Mouse (Mus musculus): ENCODE results near the gene Fbxo24. TPM values are rescaled to one million over a fixed set of nuclear protein-coding genes. Genes with fewer than 3 reads are reported as not detected.
A peak's percentile ranks its signal among the peaks of the same experiment; 100 is the strongest.

Gene Fbxo24
- total RNA-seq, 1 experiment, result 1.1 TPM

GRCm38 (mm10) chr5:137569031-137569430, 59.8 kb downstream of the Fbxo24 start:
- in situ Hi-C loops (cut with MboI; ENCODE audit: low sequenced_read_pairs in 2 of 2, unreplicated experiment in 2 of 2), result no loop called here
- no peak overlapping the region for H3K9ac ChIP-seq (ENCODE audit: insufficient read depth, low read depth, low read length, poor library complexity, severe bottlenecking)
- no peaks in the 10 kb centered on the region for H3K36me3 ChIP-seq (ENCODE audit: control insufficient read depth, insufficient read depth, low read length, poor library complexity, severe bottlenecking)
- H3K27ac ChIP-seq (ENCODE audit: insufficient read depth, low read depth, low read length, poor library complexity, severe bottlenecking), result no peak overlapping the region
- no peaks in the 10 kb centered on the region for H3K9me3 ChIP-seq (ENCODE audit: control insufficient read depth, insufficient read depth, low read depth, low read length)
- no peak for TF ChIP-seq CHD2 (IDR thresholded peaks at IDR 0.05; ENCODE audit: low read depth, low read length)
- no peak for TF ChIP-seq ZNF384 (IDR thresholded peaks at IDR 0.05; ENCODE audit: low read depth, low read length)
- TF ChIP-seq MAFK (IDR thresholded peaks at IDR 0.05; ENCODE audit: insufficient read depth, low read depth, low read length), result no peak
- no peak for TF ChIP-seq ZC3H11A (IDR thresholded peaks at IDR 0.05; ENCODE audit: borderline replicate concordance, low read depth, low read length)
- no peak for TF ChIP-seq HCFC1 (IDR thresholded peaks at IDR 0.05; ENCODE audit: borderline replicate concordance, insufficient read depth, low read length)
- peaks cover 0 to 17% of the 10 kb centered on the region in 2 experiments; a peak in 2 of 4 replicates for H3K4me1 ChIP-seq (ENCODE audit: control insufficient read depth in 2 of 2, insufficient read depth in 2 of 2, low read length in 2 of 2, poor library complexity in 1 of 2)
- H3K4me3 ChIP-seq (ENCODE audit: insufficient read depth in 1 of 2, low read depth in 1 of 2, low read length in 2 of 2, poor library complexity in 1 of 2, severe bottlenecking in 1 of 2), result peak overlapping the region in 1 of 2 experiments; percentile 30; a peak in 1 of 4 replicates
- no peak for DNase-seq (ENCODE audit: low read depth, low spot score)

GRCm38 (mm10) chr5:137568223-137568798, 60.5 kb downstream of the Fbxo24 start:
- H3K27ac ChIP-seq (ENCODE audit: insufficient read depth, low read depth, low read length, poor library complexity, severe bottlenecking), result no peak overlapping the region
- H3K36me3 ChIP-seq (ENCODE audit: control insufficient read depth, insufficient read depth, low read length, poor library complexity, severe bottlenecking), result no peaks in the 10 kb centered on the region
- H3K9me3 ChIP-seq (ENCODE audit: control insufficient read depth, insufficient read depth, low read depth, low read length), result no peaks in the 10 kb centered on the region
- TF ChIP-seq ZNF384 (IDR thresholded peaks at IDR 0.05; ENCODE audit: low read depth, low read length), result no peak
- no peak for TF ChIP-seq CHD2 (IDR thresholded peaks at IDR 0.05; ENCODE audit: low read depth, low read length)
- TF ChIP-seq MAFK (IDR thresholded peaks at IDR 0.05; ENCODE audit: insufficient read depth, low read depth, low read length), result no peak
- no peak for TF ChIP-seq ZC3H11A (IDR thresholded peaks at IDR 0.05; ENCODE audit: borderline replicate concordance, low read depth, low read length)
- TF ChIP-seq HCFC1 (IDR thresholded peaks at IDR 0.05; ENCODE audit: borderline replicate concordance, insufficient read depth, low read length), result no peak
- in situ Hi-C loops (cut with MboI; ENCODE audit: low sequenced_read_pairs in 2 of 2, unreplicated experiment in 2 of 2), result no loop called here
- DNase-seq (ENCODE audit: low read depth, low spot score), result no peak
- H3K9ac ChIP-seq (ENCODE audit: insufficient read depth, low read depth, low read length, poor library complexity, severe bottlenecking), result no peak overlapping the region
- no peak overlapping the region for H3K4me3 ChIP-seq (ENCODE audit: insufficient read depth in 1 of 2, low read depth in 1 of 2, low read length in 2 of 2, poor library complexity in 1 of 2, severe bottlenecking in 1 of 2)
- peaks cover 0 to 17% of the 10 kb centered on the region in 2 experiments; a peak in 2 of 4 replicates for H3K4me1 ChIP-seq (ENCODE audit: control insufficient read depth in 2 of 2, insufficient read depth in 2 of 2, low read length in 2 of 2, poor library complexity in 1 of 2)

GRCm38 (mm10) chr5:137566416-137566815, 62.4 kb downstream of the Fbxo24 start:
- DNase-seq (ENCODE audit: low read depth, low spot score), result no peak

GRCm38 (mm10) chr5:137565744-137566143, 63.1 kb downstream of the Fbxo24 start:
- Histone ChIP-seq H3K9ac (ENCODE audit: insufficient read depth, low read depth, low read length, poor library complexity, severe bottlenecking) (no peak overlapping the region), H3K27ac (ENCODE audit: insufficient read depth, low read depth, low read length, poor library complexity, severe bottlenecking) (no peak overlapping the region), H3K36me3 (ENCODE audit: control insufficient read depth, insufficient read depth, low read length, poor library complexity, severe bottlenecking) (no peaks in the 10 kb centered on the region), H3K4me1 (ENCODE audit: control insufficient read depth in 2 of 2, insufficient read depth in 2 of 2, low read length in 2 of 2, poor library complexity in 1 of 2) (peaks cover 2 to 20% of the 10 kb centered on the region in 2 experiments; a peak in 2 of 4 replicates), H3K9me3 (ENCODE audit: control insufficient read depth, insufficient read depth, low read depth, low read length) (no peaks in the 10 kb centered on the region), H3K4me3 (ENCODE audit: insufficient read depth in 1 of 2, low read depth in 1 of 2, low read length in 2 of 2, poor library complexity in 1 of 2, severe bottlenecking in 1 of 2) (no peak overlapping the region)
- DNase-seq (ENCODE audit: low read depth, low spot score), result no peak
- TF ChIP-seq ZNF384 (IDR thresholded peaks at IDR 0.05; ENCODE audit: low read depth, low read length) (no peak), HCFC1 (IDR thresholded peaks at IDR 0.05; ENCODE audit: borderline replicate concordance, insufficient read depth, low read length) (no peak), MAFK (IDR thresholded peaks at IDR 0.05; ENCODE audit: insufficient read depth, low read depth, low read length) (no peak), CHD2 (IDR thresholded peaks at IDR 0.05; ENCODE audit: low read depth, low read length) (no peak), ZC3H11A (IDR thresholded peaks at IDR 0.05; ENCODE audit: borderline replicate concordance, low read depth, low read length) (no peak)
- in situ Hi-C loops (cut with MboI; ENCODE audit: low sequenced_read_pairs in 2 of 2, unreplicated experiment in 2 of 2), result no loop called here

More at GRCm38 (mm10) chr5:137566416-137566815, 62.4 kb downstream of the Fbxo24 start:
- no peak overlapping the region for H3K27ac ChIP-seq (ENCODE audit: insufficient read depth, low read depth, low read length, poor library complexity, severe bottlenecking)
- H3K9me3 ChIP-seq (ENCODE audit: control insufficient read depth, insufficient read depth, low read depth, low read length), result no peaks in the 10 kb centered on the region
- H3K4me3 ChIP-seq (ENCODE audit: insufficient read depth in 1 of 2, low read depth in 1 of 2, low read length in 2 of 2, poor library complexity in 1 of 2, severe bottlenecking in 1 of 2), result no peak overlapping the region
- no peak overlapping the region for H3K9ac ChIP-seq (ENCODE audit: insufficient read depth, low read depth, low read length, poor library complexity, severe bottlenecking)
- H3K36me3 ChIP-seq (ENCODE audit: control insufficient read depth, insufficient read depth, low read length, poor library complexity, severe bottlenecking), result no peaks in the 10 kb centered on the region
- in situ Hi-C loops (cut with MboI; ENCODE audit: low sequenced_read_pairs in 2 of 2, unreplicated experiment in 2 of 2), result no loop called here
- no peak for TF ChIP-seq ZC3H11A (IDR thresholded peaks at IDR 0.05; ENCODE audit: borderline replicate concordance, low read depth, low read length)
- TF ChIP-seq CHD2 (IDR thresholded peaks at IDR 0.05; ENCODE audit: low read depth, low read length), result no peak
- TF ChIP-seq HCFC1 (IDR thresholded peaks at IDR 0.05; ENCODE audit: borderline replicate concordance, insufficient read depth, low read length), result no peak
- no peak for TF ChIP-seq ZNF384 (IDR thresholded peaks at IDR 0.05; ENCODE audit: low read depth, low read length)
- TF ChIP-seq MAFK (IDR thresholded peaks at IDR 0.05; ENCODE audit: insufficient read depth, low read depth, low read length), result no peak
- H3K4me1 ChIP-seq (ENCODE audit: control insufficient read depth in 2 of 2, insufficient read depth in 2 of 2, low read length in 2 of 2, poor library complexity in 1 of 2), result peaks cover 2 to 20% of the 10 kb centered on the region in 2 experiments; a peak in 2 of 4 replicates

Data from ES-E14 (cell line).